Mouse (Mus musculus) T-helper 2 cell (primary cell): ENCODE data around the gene Gm136.
"Not testable (repeated sequence)": the region's sequence is repeated elsewhere in the genome, so short reads cannot be mapped to it uniquely, and the experiment has no call there.

Experiments
- in situ Hi-C: fragments of 300-600 bp; cut with MboI, MseI; formaldehyde crosslinking; loops from one replicate; pipeline ENCODE4 v1.15.1; 2025; ENCODE audit warnings: high pct_unique_total_duplicates

Gm136 gene

GRCm38 (mm10) chr4:34756163-34756562, at the start of gene Gm136:
TSS of gene Gm136 (minus strand) at chr4:34756263.
- in situ Hi-C loops: no loop called here

- in situ Hi-C loops: no loop called here
These were observed 45.3 kb upstream of the Gm136 start for GRCm38 (mm10) chr4:34801166-34802034.

GRCm38 (mm10) chr4:34798005-34798404, 41.9 kb upstream of the Gm136 start:
- in situ Hi-C loops: no loop called here

GRCm38 (mm10) chr4:34797294-34797983, 41.4 kb upstream of the Gm136 start:
- in situ Hi-C loops: no loop called here

DNA sequence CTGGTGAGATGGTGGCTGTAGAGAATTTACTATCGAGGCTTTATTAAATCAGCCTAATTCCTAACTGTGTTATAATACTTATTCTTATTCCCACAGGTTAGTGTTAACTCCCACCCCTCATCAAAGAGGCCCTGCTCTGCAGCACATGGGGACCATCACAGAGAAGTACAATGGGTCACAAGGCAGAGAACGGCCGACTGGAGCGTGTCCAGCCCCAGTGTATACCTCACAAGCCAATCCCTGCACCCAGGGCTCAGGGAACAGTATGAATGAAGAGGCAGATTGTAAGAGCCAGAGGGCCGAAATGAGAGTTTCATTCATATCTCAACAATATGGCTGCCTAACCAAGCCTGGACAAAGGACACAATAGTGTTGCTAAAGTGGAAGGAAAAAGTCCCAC, 40.2 kb upstream of the Gm136 start:
- in situ Hi-C loops: no loop called here

DNA sequence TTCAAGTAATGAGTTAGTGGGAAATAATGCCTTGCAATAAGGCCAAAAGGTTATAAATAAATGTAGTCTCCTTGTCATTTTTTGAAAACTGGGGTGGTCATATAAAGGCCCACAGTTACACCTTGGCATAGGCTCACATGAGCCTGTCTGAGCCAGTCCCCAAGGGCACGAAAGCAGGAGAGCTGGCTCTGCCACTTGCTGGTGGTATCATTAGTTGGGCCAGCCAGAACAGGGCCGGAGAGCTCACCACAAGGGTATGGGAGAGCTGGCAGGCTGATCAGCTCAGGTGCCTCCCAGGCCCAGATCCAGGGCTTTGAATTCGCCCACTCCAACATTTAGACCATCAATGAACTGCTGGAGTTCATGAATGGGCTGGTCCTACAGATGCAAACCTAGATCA, 30.4 kb upstream of the Gm136 start:
- in situ Hi-C loops: loop anchor here (10.0 kb wide), 1 partner anchor 118 kb away; no protein-coding TSS in a partner anchor

- in situ Hi-C loops: loop anchor here (10.0 kb wide), 1 partner anchor 119 kb away; no protein-coding TSS in a partner anchor
These were observed 29.6 kb upstream of the Gm136 start for GRCm38 (mm10) chr4:34785646-34786045.

DNA sequence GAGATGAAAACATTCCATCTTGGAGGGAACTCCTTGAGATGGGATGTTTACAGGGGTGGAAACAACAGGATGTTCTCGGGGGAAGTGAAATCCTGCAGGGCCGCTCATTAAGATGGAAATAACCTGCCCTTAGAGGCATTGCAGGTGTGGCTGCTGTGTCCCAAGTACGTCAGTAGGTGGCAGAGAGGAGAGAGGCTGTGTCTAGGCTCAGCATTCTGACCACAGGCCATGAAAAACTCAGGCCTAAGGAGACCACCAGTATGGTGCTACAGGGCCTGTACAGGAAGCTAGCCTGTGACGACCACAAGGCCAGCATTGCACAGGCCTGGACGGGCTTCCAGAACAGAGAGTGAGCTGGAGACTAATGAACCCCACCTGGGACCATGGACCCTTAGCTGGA, 28.8 kb upstream of the Gm136 start:
- in situ Hi-C loops: loop anchor here (10.0 kb wide), 1 partner anchor 120 kb away; no protein-coding TSS in a partner anchor

DNA sequence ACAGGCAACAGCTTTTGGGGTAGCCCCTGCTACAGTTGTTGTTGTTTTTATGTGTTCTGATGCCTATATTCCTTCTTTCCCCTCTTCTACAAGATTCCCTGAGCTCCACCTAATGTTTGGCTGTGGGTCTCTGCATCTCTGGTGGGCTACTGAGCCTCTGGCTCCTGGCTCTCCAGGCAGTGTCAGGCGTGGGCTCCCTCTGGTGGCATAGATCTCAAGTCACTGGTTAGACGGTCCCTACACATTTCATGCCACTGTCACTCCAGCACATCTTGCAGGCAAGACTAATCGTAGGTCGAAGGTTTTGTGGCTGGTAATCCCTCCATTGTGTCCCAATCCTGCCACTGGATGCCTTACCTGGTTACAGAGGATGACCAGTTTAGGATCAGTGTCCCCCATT, 26.7 kb upstream of the Gm136 start:
- in situ Hi-C loops: loop anchor here (10.0 kb wide), 1 partner anchor 122 kb away; no protein-coding TSS in a partner anchor

- in situ Hi-C loops: no loop called here
These were observed 21.8 kb upstream of the Gm136 start, which contains the start of gene Smim8 for GRCm38 (mm10) chr4:34777677-34778527. TSS of gene Smim8 (minus strand) at chr4:34778423.

DNA sequence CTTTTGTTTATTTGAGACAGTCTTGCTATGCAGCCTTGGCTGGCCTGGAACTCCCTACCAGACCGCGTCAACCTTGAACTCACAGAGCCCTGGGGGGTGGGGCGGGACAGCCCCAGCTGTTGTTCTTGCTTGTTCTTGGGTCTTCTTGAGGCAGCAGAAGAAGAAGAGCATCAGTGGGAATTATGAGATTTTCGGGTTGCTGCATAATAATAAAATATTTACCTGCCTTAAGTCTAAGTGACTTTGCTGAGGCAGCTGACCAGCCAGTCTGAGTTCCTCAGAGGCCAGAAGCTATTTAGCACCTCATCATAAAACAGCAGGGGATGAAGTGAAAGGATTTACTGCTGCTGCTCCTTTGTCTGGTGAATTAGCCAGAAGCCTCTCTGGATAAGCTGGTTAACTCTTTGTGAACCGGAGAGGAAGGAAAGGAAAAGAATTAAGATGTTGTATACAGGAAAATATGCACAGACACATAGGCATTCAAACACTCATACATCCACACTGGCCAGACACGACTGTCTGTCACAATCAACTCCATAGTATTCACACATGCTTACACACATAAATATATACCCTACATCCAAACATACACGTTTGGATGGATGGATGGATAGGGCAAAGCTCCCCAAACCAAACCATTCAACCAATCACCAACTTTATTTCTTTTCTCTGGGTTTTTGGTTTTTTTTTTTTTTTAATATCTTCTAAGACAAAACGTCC, 15.7 kb upstream of the Gm136 start:
- in situ Hi-C loops: no loop called here

DNA sequence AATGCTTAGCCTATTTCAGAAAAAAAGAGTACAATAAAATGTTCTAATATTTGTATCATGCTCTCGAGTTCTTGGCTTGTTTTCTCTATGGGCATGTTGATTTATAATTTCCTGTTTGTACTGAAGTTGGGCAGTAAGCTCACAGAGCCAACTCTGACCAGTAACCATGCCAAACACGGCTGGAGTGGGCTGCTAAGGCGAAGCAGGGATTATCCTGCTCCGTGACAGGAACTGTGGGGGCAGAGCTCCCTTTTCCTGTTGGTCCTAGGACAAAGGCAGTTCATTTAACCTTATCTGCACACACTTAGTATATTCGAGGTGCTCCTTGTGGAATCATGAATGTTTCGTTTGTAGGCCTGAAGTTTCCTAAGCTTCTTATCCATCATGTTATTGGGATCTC, 6.8 kb downstream of the Gm136 start:
- in situ Hi-C loops: no loop called here

DNA sequence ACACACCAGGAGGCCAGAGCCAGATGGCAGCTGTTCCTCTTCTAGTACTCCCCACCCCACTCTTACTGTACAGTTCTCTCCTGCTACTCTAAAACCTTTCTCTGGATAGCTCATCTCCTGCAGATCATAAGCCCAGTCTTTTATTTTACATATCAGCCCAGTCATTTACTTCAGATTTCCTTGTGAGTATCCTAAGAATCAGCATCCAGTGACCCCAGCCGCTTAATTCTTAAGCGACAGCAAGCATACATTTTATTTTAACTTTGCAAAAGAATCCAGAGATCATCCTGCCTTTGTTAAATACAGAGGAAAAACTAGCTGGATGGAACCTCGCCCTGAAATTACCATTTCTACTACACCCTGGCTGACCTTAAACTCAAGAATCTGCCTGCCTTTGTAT, 21.6 kb downstream of the Gm136 start:
- in situ Hi-C loops: no loop called here

- in situ Hi-C loops: not testable (repeated sequence)
These were observed 22.6 kb downstream of the Gm136 start for GRCm38 (mm10) chr4:34733415-34733814.

- in situ Hi-C loops: no loop called here
These were observed 26.2 kb downstream of the Gm136 start, which contains the start of gene Cfap206 for GRCm38 (mm10) chr4:34729851-34730341. TSS of gene Cfap206 (minus strand) at chr4:34730206.

DNA sequence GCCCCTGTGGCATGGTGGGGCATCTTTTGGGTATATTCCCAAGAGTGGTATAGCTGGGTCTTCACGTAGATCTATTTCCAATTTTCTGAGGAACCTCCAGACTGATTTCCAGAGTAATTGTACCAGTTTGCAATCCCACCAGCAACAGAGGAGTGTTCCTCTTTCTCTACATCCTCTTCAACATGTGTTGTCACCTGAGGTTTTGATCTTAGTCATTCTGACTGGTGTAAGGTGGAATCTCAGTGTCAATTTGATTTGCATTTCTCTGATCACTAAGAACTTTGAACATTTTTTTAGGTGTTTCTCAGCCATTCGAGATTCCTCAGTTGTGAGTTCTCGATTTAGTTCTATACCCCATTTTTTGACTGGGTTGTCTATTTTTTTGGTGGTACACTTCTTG, 30.4 kb downstream of the Gm136 start:
- in situ Hi-C loops: not testable (repeated sequence)

DNA sequence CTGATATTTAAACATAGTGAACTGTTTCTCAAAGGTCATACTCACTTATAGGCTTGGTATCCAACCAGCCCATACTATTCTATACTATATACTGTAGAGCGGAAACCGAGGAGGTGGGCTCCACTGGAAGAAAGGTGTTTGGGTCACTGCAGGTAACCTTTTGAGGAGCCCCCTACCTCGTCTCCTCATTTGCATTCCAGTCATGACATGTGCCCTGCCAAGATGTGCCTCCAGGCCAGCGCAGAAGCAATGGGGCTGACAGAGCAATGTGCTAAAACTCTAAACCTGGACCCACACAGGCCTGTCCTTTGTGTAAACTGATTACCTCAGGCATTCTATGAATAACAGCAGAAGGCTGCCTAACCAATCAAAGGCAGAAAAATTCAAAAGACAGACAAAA, 31.8 kb downstream of the Gm136 start:
- in situ Hi-C loops: no loop called here

DNA sequence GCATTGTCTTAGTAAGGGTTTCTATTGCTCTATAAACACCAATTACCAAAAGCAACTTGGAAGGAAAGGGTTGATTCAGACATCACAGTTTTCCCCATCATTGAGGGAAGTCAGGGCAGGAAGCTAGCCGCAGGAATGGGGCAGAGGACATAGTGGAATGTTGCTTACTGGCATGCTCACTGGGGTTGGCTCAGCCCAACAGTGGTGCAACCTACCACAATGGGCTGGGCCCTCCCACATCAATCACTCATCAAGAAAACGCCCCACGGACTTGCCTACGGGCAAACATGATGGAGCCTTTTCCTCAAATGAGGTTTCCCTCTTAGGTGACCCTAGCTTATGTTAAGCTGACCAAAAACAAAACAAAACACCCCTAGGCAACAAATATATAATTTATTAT, 32.9 kb downstream of the Gm136 start:
- in situ Hi-C loops: no loop called here

DNA sequence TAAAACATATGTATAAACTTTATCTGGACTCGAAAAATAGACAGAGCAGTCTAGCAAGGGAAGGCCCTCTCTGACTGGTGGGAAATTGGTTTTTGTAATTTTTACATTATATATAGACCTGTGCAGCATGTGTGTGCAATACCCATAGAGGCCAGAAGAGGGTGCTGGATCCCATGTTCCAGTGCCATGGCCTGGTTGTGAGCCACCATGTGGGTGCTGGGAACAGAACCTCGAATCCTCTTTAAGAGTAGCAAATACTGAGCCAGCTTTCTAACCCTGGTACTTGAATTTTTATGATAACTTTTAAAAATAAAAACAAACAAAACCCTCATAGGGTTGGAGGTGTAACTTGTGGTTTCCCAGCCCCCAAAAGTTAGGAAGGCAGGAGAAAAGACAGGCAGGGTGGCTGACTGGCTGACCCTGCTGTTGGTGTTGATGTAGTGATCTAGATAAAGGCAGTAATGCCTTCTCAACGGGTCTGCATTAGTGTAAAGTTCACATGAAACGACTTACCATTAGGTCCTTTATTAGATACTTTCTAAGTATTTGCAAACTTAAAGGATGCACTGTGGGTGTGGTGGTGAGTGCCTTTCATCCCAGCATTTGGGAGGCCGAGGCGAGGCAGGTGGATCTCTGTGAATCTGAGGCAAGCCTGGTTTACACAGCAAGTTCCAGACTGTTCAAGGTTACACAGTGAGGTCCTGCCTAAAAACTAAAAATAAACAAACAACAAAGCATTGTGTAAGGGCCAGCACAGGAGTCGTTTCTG, 35.8 kb downstream of the Gm136 start:
- in situ Hi-C loops: no loop called here

DNA sequence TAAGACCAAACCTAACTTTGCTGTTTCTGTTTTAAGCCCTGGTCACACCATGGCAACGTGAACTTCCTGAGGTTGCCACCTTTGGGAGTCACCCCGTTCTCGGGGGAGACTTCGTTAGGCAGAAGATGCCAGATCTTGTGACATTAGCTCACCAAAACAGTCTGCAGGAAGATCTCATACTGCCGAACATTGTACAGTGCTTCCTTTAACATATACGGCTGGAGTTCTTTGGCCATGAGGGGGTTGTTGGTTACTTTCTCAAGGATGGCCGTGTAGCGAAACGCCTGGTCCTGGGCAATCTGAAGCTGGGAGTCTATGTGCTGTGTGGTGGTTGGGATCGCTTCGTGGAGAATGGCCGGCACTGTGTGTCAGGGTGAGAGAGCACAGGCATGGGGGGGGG, 36.6 kb downstream of the Gm136 start:
- in situ Hi-C loops: no loop called here
